Mouse (Mus musculus) pancreas, adult 10 weeks (tissue): ENCODE results near the gene Gm17606. TPM values are rescaled to one million over a fixed set of nuclear protein-coding genes. Genes with fewer than 3 reads are reported as not detected.

Experiments
- polyA plus RNA-seq: library from polyadenylated mRNA; stranded (reverse); fragments of 350-450 nt; fragmentation: Illumina TruSeq; extraction: RNeasy Lipid Tissue Mini Kit (QIAGEN cat#74804); gene quantifications from one replicate; pipeline ENCODE4 v1.2.3, GENCODE M21; 2015; ENCODE audit warnings: low read depth, low replicate concordance; ENCODE audit not compliant: insufficient read depth

Gene Gm17606
- not detected for polyA plus RNA-seq

DNA sequence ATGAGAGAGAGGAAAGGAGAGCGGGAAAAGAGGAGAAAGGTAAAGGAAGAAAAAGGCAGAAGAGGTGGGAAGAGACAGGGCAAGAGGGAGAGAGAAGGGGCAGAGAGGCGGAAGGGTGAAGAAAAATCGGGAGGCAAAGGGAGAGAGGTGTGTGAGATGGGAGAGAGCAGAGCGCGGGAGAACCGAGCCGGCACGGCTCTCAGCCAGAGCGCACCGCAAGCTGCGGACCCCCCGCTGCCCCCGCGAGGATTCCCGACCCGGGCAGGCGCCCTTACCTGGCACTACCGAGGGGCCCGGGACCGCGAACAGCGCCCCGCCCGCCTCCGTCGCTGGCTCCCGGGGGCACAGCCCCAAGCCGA, at the start of gene Gm17606:
Gm17606 (plus strand) TSS at position 7 of the 359 bp plus-strand sequence.

DNA sequence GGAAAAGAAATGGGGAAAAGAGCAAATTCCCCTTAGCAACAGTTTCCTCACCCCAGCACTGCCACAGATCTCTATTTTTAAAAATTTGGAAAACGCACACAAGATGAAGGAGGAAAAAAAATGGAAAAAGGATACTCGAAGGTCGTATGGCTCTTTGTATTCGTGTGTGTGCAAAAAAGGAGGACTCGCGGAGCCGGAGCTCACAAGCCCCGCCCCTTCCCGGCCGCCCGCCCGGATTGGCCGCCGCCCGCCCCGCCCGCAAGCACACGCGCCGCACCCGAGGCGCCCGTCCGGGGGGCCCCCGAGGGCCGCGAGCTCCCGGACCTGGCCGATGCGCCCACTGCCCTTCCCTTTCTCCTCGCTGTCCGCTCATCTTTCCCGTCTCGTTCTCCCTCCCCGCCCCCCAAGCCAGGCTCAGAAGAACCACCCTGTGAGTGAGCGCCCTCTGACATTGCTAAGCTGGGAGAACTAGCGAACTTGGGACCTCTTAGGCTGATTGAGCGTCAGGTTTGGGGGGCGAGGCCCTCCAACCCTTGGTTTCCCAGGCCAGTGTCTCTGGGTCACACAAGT, 34.9 kb upstream of the Gm17606 start, which contains the start of gene 4931414P19Rik:
4931414P19Rik (minus strand) TSS at position 242 of the 570 bp plus-strand sequence.

DNA sequence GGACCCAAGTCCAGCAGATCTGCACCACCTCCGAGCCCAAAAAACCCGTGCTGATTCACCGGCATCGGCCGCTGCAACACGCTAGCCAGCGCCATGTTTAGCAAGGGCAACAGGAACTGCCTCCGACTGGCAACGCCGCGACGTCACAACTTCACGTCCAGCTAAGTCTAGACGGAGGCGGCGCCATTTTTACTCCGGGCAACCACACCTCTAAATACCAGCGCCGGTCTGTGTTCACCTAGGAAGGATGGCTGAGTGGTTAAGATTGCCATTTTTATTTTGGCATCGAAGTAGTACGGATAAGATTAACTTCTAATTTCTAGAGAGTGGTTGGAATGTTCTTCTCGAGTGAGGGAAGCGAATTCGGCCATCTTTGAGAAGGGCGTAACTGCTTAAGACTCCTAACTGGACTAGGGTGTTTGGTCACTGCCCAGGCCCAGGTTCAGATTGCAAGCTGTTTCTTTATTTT, 22.8 kb upstream of the Gm17606 start, which contains the start of gene Psmb5:
Psmb5 (minus strand) TSS at position 126 of the 469 bp plus-strand sequence.

GRCm38 (mm10) chr14:54621133-54621532, 19.6 kb upstream of the Gm17606 start, which contains the start of gene Psmb11:
Psmb11 (plus strand) TSS chr14:54621433.

GRCm38 (mm10) chr14:54641305-54641969, 685 bp downstream of the Gm17606 start, which contains the start of gene Cdh24:
Cdh24 (minus strand) TSS chr14:54641364.

GRCm38 (mm10) chr14:54686063-54686521, 45.3 kb downstream of the Gm17606 start, which contains the start of gene 1700123O20Rik:
1700123O20Rik (plus strand) TSS chr14:54686216.

DNA sequence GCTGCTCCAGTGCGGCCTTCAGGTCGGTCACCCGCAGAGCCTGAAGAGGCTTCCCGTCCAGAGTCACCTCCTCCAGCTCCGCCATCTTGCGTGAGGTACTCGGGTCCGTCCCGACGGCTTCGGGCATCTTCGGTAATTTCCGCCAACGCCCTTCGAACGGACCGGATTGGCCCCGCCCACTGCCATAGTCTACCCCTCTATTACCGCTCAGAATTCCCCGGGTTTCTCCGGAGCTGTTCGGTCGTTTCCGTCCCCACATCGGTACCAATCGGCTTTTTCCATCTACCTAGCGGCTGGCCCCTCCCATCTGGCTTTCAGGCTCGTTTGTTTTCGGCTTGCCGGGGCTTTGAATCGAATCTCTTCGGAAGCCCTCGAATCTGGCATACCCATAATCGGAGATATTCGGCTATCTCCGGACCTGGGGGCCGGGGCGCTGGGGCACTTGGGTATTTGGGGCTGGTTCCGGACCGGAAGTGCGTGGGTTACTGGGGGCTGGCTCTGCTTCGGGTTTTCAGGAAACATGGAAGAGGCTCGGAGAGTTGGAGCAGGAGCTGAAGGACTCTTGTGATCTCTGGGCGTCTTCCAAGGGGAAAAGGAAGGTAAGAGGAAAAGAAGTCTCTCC, 45.9 kb downstream of the Gm17606 start, which contains the start of gene Acin1:
Acin1 (minus strand) TSS at position 410 of the 622 bp plus-strand sequence.

Other genes starting within 250 kb of the Gm17606 start
- 1.5 TPM for gene Slc7a7, start 223.2 kb upstream of the Gm17606 start, polyA plus RNA-seq
- 57.1 TPM for gene Mrpl52, start 214.0 kb upstream of the Gm17606 start, polyA plus RNA-seq
- gene Mmp14, start 209.3 kb upstream of the Gm17606 start, polyA plus RNA-seq = 16.8 TPM
- 15.9 TPM for gene Lrp10, start 176.8 kb upstream of the Gm17606 start, polyA plus RNA-seq
- not detected for gene Rem2, start 164.9 kb upstream of the Gm17606 start, polyA plus RNA-seq
- gene Prmt5, start 123.4 kb upstream of the Gm17606 start, polyA plus RNA-seq = 3.7 TPM
- 3.0 TPM for gene Haus4, start 86.3 kb upstream of the Gm17606 start, polyA plus RNA-seq
- gene Ajuba, start 63.4 kb upstream of the Gm17606 start, polyA plus RNA-seq = 6.6 TPM
- gene 4931414P19Rik, start 35.0 kb upstream of the Gm17606 start, polyA plus RNA-seq = 2.7 TPM
- gene Psmb5, start 22.9 kb upstream of the Gm17606 start, polyA plus RNA-seq = 27.3 TPM
- not detected for gene Psmb11, start 19.5 kb upstream of the Gm17606 start, polyA plus RNA-seq
- gene Cdh24, start 412 bp downstream of the Gm17606 start, polyA plus RNA-seq = 0.83 TPM
- gene 1700123O20Rik, start 45.3 kb downstream of the Gm17606 start, polyA plus RNA-seq = 8.7 TPM
- 44.3 TPM for gene Acin1, start 46.0 kb downstream of the Gm17606 start, polyA plus RNA-seq
- not detected for gene Gm29776, start 57.9 kb downstream of the Gm17606 start, polyA plus RNA-seq
- gene Cebpe, start 71.2 kb downstream of the Gm17606 start, polyA plus RNA-seq = not detected
- gene Slc7a8, start 141.0 kb downstream of the Gm17606 start, polyA plus RNA-seq = 30.4 TPM
- not detected for gene Rnf212b, start 173.2 kb downstream of the Gm17606 start, polyA plus RNA-seq
- 2.0 TPM for gene Homez, start 230.0 kb downstream of the Gm17606 start, polyA plus RNA-seq
- gene Ppp1r3e, start 236.6 kb downstream of the Gm17606 start, polyA plus RNA-seq = 5.1 TPM
- 10.9 TPM for gene Bcl2l2, start 242.4 kb downstream of the Gm17606 start, polyA plus RNA-seq
- not detected for gene Gm20521, start 242.5 kb downstream of the Gm17606 start, polyA plus RNA-seq